Mouse (Mus musculus) spleen, embryonic (tissue): ENCODE data around the gene Swt1.
"Not testable (repeated sequence)": the region's sequence is repeated elsewhere in the genome, so short reads cannot be mapped to it uniquely, and the experiment has no call there.

Source experiments
- CTCF ChIA-PET: fragments of 350-600 bp; sonication (Branson Sonifier 250); formaldehyde crosslinking; loops from one replicate; lab custom pipeline; 2022; lab: Charles Lee

Gene Swt1

DNA sequence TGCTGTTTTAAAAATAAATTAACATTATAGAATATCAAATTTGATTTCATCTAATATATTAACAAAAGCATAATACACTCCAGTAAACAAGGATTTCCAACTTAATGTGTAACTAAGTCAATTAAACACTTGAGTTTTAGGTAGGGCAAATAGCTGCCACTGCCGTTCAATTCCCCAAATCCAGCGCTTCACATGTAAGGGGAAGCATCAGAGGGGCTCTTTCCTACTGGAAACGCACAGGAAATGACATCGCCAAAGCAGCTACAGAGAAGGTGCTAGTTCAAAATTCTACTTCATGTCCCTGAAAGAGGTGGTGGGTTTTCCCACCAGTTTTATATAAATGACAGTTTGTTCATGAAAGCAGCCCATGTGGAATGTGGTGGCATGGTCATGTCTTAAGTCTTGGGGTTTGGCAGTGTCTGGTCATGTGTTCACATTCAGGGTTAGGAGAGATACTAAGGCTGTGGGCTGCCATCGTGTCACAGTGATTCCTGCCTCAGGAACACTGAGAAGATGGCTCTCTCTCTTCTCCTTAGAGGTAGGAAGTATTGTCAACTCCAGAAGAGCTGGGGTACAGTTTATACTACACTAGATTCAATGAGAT, 60.4 kb downstream of the Swt1 start:
- CTCF ChIA-PET = no interaction called here

DNA sequence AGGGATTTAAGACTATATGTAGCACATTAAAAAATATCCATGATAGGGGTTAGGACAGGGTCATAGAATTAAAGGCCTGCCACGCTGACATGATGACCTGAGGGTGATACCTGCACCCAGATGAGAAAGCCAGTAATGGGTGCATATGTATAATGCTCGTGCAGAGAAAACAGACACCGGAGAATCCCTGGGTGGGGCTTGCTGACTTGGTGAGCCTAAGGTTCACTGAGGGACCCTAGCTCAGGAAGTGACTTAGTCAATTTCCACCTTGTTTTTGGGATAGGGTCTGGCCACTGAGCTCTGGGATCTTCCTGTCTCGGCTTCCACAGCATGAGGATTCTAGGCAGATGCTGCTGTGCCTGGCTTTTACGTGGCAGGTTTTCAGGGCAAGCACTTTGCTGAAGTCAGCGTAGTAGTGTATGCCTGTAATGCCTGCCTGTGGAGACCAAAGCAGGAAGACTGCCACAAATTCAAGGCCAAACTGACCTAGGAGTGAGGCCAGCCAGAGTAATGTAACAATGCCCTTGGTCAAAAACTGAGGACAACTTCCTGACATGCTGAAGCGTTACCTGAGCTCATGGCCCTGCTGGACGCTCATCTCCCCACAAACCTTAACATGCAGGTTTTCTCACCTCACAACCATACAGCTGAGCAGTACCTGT, 61.2 kb downstream of the Swt1 start:
- CTCF ChIA-PET = no interaction called here

DNA sequence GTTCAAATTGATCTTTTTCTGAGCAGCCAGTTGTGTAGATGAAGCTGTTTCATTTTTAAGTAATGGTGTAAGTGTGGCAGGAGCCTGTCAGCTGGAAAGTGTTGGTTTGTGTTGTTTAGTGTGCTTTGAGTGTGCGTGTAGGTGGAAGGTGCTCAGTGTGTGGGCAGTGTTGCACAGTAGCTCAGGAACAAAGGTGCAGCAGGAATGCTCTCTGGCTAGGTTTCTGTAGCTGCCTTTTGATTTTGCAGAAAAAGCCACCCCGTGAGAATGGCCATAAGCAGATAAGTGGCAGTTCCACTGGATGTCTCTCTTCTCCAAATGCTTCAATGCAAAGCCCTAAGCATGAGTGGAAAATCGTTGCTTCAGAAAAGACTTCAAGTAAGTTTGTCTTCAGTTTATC, 68.9 kb downstream of the Swt1 start:
- CTCF ChIA-PET = no interaction called here

DNA sequence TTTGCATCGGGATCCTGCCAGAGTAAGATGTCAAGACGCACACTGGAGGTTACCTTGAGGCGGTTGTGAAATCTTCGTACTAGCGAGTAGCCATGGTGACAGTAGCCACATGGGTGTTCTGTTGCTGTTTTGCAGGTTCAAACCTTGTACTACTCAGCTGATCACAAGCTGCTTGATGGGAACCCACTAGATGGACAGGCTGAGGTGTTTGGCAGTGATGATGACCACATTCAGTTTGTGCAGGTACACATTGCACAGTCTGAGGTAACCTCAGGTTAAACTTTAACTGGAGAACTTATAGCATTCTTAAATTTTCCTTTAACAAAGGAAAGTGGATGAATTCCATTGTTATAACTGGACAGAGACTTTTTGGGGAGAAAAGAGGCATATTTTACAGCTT, 72.3 kb downstream of the Swt1 start:
- CTCF ChIA-PET = no interaction called here

DNA sequence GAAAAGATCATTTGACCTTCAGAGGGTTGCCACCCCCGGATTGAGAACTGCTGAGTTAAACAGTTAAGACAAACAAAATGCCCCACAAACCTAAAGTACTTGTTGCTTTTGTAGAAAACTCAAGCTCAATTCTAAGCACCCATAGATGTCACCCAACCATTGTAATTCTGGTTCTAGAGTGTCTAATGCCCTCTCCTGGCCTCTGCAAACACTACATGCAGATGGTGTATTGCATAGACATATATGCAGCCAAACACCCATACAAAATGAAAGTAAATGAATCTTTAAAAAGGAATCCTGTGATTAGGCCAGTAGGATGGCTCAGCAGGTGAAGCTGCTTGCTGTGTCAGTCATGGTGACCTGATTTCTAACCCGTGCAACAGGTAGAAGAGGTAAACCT, 75.3 kb downstream of the Swt1 start:
- CTCF ChIA-PET = interaction anchor here (1.1 to 1.4 kb wide), 2 partner anchors 12 to 274 kb away, joined by 3 to 5 read pairs; no protein-coding TSS in a partner anchor

DNA sequence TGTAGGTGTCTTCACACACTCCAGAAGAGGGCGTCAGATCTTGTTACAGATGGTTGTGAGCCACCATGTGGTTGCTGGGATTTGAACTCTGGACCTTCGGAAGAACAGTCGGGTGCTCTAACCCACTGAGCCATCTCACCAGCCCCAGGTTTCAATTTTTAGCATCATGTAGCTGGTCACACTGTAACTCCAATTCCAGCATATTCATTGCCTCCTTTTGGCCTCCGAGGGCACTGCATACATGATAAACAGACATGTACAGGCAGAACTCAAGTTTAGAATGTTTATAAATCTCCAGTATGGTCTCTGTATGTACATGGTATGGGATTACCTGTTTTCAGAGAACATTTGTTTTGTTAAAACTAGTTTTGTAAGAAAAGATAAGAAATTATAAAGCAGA, 80.0 kb downstream of the Swt1 start:
- CTCF ChIA-PET = not testable (repeated sequence)

DNA sequence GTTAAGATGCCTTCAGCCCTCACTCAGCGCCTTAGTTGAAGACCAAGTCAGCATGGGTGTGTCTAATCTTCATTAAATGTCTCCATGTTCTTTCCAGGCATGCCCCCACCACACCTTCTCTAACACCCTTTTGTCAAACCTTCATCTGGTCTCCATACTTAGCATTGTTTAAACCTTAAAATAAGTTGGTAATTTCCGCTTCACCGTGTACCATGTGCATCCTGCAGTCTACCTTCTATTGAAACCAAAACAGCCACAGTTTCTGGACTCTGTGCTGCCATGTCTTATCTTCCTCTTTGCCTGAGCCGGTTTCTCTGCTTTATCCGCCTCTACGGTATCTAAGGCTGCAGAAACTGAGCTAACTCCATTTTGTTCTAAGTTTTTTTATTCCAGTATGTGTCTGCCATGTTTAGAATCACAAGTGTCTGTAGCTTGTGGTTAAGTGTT, 81.6 kb downstream of the Swt1 start:
- CTCF ChIA-PET = interaction anchor here (1.3 kb wide), 1 partner anchor 267 kb away, joined by 4 read pairs; no protein-coding TSS in a partner anchor

DNA sequence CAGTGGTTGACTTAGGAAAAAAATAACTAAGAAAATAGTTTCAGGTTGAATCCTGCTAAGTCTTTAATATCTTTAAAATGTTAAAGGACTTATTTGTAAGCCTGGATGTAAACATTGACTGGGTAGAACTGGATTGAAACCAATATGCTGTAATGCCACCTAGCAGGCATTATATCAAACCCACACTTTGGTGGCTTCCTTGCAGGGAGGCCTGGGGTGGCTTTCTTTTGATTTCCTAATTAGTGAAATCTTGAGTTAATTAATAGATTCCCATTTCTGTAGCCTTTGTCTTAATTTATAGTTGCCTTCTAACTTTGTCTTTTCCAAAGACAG, 82.4 kb downstream of the Swt1 start:
- CTCF ChIA-PET = no interaction called here

DNA sequence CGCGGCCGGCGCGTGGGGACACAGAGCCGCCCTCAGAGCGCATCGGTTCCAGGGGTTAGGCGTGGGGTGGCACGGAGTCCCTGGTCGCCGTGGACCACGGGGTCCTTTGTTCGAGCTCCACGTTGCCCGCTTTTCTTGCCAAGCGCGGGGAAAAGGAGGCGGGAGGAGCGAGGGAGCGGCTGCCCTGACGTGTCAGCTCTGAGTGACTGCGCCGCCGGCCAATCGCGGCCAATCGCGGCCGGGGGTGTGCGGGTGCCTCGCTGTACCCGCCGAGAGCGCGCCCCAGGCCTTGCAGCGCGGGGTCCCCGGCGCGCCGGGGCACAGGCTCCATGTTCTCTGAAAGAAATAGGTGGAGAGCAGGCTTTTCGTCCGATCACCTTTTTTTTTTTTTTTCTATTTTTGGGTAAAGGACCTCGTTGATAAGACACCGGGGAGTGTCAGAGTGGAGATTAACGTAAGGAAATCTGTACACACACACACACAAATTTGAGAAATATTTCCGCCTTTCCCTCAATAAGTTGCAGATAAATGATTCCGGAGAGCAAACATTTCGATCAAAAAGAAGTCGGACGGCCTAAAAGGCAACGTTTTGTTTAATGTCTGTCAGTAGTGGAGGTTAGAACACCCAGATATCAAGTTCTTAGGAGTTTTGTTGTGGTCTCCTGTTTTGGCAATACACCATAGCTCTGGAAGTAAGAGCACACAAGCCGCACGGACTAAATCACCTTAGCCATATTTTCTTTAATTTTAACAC, 83.0 kb downstream of the Swt1 start:
- CTCF ChIA-PET = no interaction called here

DNA sequence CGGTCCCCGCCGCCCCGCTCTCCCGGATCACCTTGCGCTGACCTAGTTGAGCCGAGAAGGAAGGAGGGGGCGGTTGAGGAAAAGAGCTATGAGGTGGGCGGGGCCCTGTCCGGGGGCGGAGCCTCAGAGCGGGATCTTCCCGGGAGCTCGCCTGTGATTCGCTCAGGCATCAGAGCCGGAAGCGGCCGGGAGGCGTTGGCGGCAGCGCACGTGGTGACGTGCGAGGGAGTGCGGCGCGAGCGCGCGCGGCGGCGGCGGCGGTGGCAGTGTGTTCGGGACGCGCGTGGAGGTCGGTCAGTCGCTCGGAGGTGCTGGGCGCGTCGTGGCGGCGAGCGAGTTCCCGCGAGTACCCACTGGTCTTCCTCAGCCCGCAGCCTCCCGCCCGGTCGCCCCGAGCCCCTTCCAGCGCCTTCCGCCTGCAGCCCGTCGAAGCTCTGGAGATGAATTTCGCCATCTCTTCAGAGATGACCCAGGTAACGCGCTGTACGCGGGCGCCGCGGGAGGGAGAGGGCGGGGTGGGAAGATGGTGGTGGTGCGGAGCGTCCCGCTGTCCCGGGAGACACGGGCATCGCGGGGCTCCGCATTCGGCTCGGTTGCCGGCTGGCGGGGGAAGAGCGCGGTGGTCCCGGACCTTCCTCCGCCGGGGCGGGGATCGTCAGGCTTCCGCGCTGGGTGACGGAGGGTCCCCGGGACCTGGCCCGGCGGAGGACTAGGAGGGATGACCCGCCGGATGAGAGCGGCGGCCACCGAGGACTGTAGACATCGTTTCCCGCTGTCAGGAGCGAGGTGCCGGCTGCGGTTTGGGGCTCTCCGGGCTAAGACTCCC, 83.8 kb downstream of the Swt1 start, which contains the start of gene Ivns1abp:
Gene Ivns1abp, plus strand, starts transcription at position 195 of the 826 bp plus-strand sequence.
- CTCF ChIA-PET = no interaction called here

DNA sequence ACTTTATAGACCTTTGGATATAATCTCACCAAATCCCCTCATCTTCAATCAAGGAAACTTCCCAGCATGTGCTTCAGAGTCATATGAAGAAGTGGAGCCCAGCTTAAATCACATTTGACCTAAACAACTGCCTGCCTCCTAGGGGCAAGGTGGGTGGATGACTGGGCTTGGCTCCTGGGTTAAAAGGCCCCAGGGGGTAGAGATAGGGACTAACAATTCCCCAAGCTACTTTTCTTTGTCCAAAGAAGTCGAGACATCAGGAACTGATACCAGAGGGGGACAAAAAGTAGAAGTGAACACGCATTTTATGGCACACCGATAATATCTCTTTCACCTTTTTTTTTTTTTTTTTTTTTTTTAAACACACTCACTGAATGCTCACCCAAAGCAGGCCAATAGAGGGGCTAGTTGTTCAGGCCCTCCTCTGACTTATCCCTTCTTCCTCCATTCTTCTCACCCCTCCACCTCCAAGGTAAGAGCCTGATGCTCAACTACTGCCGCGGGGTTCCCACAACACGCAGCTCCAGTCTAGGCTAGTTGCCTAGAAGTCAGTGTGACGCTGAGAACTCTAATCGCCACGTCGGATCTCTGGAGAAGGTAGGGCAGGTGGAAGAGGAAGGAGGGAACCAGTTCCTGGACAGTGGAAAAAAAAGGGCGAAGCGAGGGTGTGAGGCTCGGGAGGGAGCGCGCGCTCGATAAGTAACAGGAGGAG, 84.5 kb downstream of the Swt1 start:
- CTCF ChIA-PET = interaction anchor here (0.6 to 0.7 kb wide), 2 partner anchors 99 to 308 kb away, joined by 5 to 34 read pairs; no protein-coding TSS in a partner anchor

DNA sequence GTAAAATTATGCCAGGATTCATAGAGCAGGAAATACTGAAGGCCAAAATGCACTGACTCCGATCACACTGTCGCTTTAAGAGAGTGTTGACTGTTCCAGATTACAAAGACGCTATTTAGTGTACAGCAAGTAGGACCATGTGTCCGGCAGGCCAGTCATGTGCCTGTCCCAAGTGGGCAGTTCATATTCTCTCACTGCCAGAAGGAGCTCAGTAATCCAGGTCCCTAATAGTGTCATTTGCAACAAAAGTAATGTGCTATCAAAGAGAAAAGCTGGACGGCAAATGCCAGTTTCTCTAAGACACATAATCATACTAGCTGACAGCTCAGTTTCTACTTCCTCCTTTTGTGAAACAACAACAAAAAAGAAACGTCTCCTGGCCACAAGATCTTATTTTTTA, 85.3 kb downstream of the Swt1 start:
- CTCF ChIA-PET = interaction anchor here (0.6 to 0.7 kb wide), 3 partner anchors 8 to 308 kb away, joined by 3 to 34 read pairs (median 5); no protein-coding TSS in a partner anchor

DNA sequence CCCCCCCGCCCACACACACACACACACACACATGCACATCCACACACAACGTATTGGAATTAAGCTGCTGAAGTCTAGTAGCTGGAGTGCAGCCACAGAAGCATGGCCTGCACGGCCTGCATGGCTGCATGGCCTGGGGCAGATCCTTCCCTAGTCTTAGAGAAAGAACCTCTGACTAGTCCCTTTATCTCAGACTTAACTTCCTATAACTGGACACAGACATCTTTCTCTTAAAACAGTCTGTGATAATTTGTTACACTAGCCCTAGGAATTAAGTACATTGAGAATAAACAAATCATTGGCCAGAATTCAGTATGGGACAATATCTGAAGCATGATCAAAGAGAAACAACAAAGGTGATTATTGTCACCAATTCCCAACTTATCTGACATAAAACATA, 85.9 kb downstream of the Swt1 start:
- CTCF ChIA-PET = no interaction called here

DNA sequence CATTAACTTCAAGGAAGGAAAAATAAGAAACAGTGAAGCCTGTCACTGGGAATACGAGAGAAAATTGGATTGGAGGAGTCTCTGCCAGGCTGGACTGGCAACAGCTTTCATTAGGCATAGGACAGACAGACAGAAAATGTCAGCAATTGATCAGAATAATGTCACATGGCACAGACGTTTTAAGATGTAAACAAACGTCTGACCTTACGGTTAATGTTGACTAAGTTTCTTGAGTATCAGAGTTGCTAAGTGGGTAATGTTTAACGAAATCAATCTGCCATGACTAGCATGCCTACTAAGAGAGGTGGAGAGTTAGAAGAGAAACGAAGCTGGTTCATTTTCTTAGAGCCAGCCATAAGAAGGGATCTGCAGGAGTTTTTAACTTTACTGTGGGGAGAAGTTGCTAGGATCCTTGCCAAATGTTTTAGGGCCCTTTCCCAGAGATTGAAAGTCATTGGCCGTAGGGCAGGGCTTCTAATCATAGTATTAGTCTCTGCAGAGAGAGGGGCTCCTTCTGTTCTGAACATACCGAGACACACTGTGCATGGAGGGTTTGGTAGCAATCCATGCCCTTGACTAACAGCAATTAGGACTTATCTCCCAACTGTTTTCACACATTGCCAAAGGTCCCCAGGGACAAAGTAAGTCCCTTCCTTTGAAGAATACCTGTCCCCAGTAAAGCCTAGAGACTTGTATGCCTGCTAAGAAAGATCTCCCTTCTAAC, 86.8 kb downstream of the Swt1 start:
- CTCF ChIA-PET = interaction anchor here (1.2 kb wide), 1 partner anchor 12 kb away, joined by 5 read pairs; no protein-coding TSS in a partner anchor

DNA sequence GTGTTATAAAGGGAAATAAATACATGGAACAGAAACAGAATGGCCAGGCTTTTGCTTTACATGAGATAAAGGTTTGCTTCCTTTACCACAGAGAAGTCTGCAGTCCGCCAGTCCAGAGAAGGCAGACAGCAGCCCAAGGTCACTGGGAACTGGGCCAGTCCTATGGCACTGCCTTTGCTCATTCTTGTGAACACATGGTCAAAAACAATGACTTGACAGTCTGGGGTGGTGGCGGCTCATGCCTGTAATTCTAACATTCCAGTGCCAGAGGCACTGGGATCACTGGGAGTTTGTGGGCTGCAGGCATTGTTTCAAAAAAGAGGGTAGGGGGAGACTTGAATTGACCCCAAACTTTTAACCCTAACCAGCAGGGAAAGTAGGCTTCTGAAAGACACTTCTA, 89.3 kb downstream of the Swt1 start:
- CTCF ChIA-PET = no interaction called here

DNA sequence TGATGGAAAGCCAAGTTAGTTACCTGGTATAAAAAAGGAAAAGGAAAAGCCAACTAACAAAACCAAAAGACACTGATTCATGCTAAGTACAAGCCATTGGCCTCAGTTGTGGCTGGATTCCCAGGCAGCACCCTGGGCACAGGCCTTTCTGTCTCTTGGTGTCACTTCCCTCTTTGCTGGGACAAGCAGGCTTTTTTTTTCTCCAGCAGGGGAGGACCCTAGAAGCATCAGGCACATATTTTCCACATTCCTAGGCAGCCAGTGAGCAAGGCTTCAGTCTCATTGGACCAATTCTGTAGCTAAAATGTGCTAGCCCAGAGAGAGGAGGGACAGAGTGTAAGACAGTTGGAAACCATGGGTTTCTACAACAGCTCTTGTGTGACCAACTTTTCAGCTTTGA, 90.0 kb downstream of the Swt1 start:
- CTCF ChIA-PET = no interaction called here

DNA sequence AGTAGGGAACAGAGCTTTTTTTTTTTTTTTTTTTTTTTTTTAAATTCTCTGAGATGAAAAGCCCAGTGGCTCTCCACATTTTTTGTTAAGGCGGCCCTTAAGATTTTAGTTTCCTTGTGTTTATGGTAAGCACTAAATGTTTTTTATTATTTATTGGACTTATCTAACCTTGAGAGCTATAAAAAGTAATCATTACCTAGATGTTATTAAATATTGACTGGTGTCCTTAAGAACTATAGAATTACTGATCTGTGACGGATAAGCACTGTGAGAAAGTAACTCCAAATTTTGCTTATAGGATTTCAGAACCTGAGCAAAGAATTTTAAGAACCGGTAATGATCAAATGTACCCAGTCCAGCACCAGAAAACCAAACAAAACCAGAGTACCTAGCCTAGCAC, 95.4 kb downstream of the Swt1 start:
- CTCF ChIA-PET = no interaction called here

DNA sequence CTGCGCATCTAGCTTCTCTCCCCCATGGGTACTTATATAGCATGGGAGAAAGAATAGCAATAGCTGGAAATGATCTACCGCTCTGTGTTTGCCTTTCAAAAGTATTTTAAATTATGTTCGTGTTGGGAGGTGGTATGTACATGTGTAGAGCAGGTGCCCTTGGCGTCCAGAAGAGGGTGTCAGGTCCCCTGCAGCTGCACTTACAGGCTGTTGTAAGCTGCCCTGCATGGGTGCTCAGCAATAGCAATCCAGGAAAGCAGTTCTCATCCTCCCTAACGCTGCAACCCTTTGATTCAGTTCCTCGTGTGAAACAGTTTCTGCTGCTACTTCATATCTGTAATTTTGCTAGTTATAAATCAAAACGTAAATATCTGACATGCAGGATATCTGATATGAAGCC, 98.7 kb downstream of the Swt1 start:
- CTCF ChIA-PET = no interaction called here

DNA sequence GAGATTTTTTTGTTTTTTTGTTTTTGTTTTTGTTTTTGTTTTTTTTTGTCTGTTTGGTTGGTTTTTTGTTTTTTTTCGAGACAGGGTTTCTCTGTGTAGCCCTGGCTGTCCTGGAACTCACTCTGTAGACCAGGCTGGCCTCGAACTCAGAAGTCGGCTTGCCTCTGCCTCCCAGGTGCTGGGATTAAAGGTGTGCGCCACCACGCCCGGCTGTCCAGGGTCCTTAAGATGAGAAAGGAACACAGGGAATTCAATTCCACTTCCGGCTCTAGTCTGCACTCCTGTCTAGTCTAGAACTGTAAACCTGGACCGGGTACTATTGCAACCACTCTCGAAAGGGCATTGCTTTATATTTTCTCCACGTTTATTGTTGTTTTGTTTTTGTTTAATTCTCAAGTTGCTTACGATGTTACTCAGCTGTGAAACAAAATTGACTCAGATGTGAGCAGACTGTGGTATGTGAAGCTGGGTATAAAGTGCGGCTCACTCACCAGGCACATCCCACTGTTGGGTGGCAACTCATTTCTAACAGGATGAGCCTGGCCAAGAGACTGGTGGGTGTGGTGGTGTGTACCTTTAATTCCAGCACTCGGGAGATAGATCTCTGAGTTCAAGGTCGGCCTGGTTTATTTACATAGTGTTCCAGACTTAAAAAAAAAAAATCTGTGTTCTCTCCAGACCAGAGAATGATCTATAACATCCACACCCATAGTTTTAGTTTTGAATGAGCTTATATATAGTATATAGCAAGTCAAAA, 99.7 kb downstream of the Swt1 start:
- CTCF ChIA-PET = interaction anchor here (0.7 kb wide), 1 partner anchor 12 kb away, joined by 6 read pairs; no protein-coding TSS in a partner anchor
